Mouse (Mus musculus) forebrain, embryonic 15.5 days (tissue): ENCODE results near the gene Arhgdig. TPM values are rescaled to one million over a fixed set of nuclear protein-coding genes. Genes with fewer than 3 reads are reported as not detected.

Experiments used
- ATAC-seq: fragments of 200-750 bp; cut with Nextera tagmentation; replicated peaks from 2 replicates; pipeline ENCODE4 v1.8.0; 2017; ENCODE audit warnings: mild to moderate bottlenecking, moderate TSS enrichment, moderate library complexity
- H3K27ac ChIP-seq: fragments of 300-500 bp; sonication (generic); replicated peaks from 2 replicates; pipeline ENCODE4 v1.5.1; 2015; ENCODE audit warnings: mild to moderate bottlenecking, inconsistent platforms
- H3K27me3 ChIP-seq: fragments of 300-500 bp; sonication (generic); 2 replicates; pipeline ENCODE4 v1.6.1; 2015; ENCODE audit warnings: inconsistent platforms
- H3K36me3 ChIP-seq: fragments of 300-500 bp; sonication (generic); 2 replicates; pipeline ENCODE4 v1.6.1; 2015; ENCODE audit warnings: mild to moderate bottlenecking, inconsistent platforms
- H3K4me1 ChIP-seq: fragments of 300-500 bp; sonication (generic); 2 replicates; pipeline ENCODE4 v1.6.1; 2015; ENCODE audit warnings: inconsistent platforms
- H3K4me2 ChIP-seq: fragments of 300-500 bp; sonication (generic); replicated peaks from 2 replicates; pipeline ENCODE4 v1.6.1; 2015; ENCODE audit warnings: mild to moderate bottlenecking, inconsistent platforms
- H3K4me3 ChIP-seq: fragments of 300-500 bp; sonication (generic); 2 replicates; pipeline ENCODE4 v1.5.1; 2015; ENCODE audit warnings: mild to moderate bottlenecking, inconsistent platforms
- H3K9ac ChIP-seq: fragments of 300-500 bp; sonication (generic); replicated peaks from 2 replicates; pipeline ENCODE4 v1.6.1; 2015; ENCODE audit warnings: mild to moderate bottlenecking, inconsistent platforms
- H3K9me3 ChIP-seq: fragments of 300-500 bp; sonication (generic); 2 replicates; pipeline ENCODE4 v1.6.1; 2016; ENCODE audit warnings: inconsistent platforms
- WGBS: fragments of 180-500 bp; shearing (Covaris S2); methylation state at CpG from one replicate; pipeline ENCODE4 v1.1.7; 2015; ENCODE audit warnings: mixed read lengths; 5-methylcytosine and 5-hydroxymethylcytosine counted together
- polyA plus RNA-seq: library from polyadenylated mRNA; unstranded; fragments of >200 nt; fragmentation: Nextera tagmentation; extraction: Ambion mirVana; gene quantifications from 2 replicates; pipeline ENCODE4 v1.2.1, GENCODE M21; 2015

The Arhgdig gene
- polyA plus RNA-seq, 1 experiment from 2014 or later: 39.9 TPM

GRCm38 (mm10) chr17:26235077-26235815, 27.7 kb upstream of the Arhgdig start:
- no peaks in the 10 kb centered on the region for H3K27me3 ChIP-seq
- no peaks in the 10 kb centered on the region for H3K36me3 ChIP-seq
- no peak for ATAC-seq
- no peak overlapping the region for H3K27ac ChIP-seq
- H3K4me2 ChIP-seq: no peak overlapping the region
- H3K9me3 ChIP-seq: no peaks in the 10 kb centered on the region
- 0 out of 2 replicates have a peak, but pooled peaks cover 2% of the 10 kb centered on the region for H3K4me1 ChIP-seq
- H3K9ac ChIP-seq: no peak overlapping the region
- no peak overlapping the region for H3K4me3 ChIP-seq
- 45% methylated on average over 13 of the region's 13 CpGs for WGBS

- H3K9me3 ChIP-seq: no peaks in the 10 kb centered on the region
- H3K27ac ChIP-seq: no peak overlapping the region
- H3K9ac ChIP-seq: no peak overlapping the region
- 0 out of 2 replicates have a peak, but pooled peaks cover 2% of the 10 kb centered on the region for H3K4me1 ChIP-seq
- H3K27me3 ChIP-seq: no peaks in the 10 kb centered on the region
- H3K4me3 ChIP-seq: no peak overlapping the region
- 88% methylated on average over 8 of the region's 8 CpGs for WGBS
- H3K4me2 ChIP-seq: no peak overlapping the region
- no peak for ATAC-seq
- no peaks in the 10 kb centered on the region for H3K36me3 ChIP-seq
Measured at GRCm38 (mm10) chr17:26234386-26234785, 26.8 kb upstream of the Arhgdig start.

GRCm38 (mm10) chr17:26232863-26233262, 25.3 kb upstream of the Arhgdig start:
- Histone ChIP-seq H3K9ac (no peak overlapping the region), H3K27me3 (no peaks in the 10 kb centered on the region), H3K27ac (no peak overlapping the region), H3K9me3 (no peaks in the 10 kb centered on the region), H3K4me1 (0 out of 2 replicates have a peak, but pooled peaks cover 2% of the 10 kb centered on the region), H3K4me2 (no peak overlapping the region), H3K36me3 (no peaks in the 10 kb centered on the region), H3K4me3 (no peak overlapping the region)
- no peak for ATAC-seq
- WGBS: 74% methylated on average over 8 of the region's 8 CpGs

- Histone ChIP-seq H3K27me3 (no peaks in the 10 kb centered on the region), H3K4me1 (0 out of 2 replicates have a peak, but pooled peaks cover 2% of the 10 kb centered on the region), H3K4me3 (no peak overlapping the region), H3K27ac (no peak overlapping the region), H3K9ac (no peak overlapping the region), H3K9me3 (no peaks in the 10 kb centered on the region), H3K36me3 (no peaks in the 10 kb centered on the region), H3K4me2 (no peak overlapping the region)
- no peak for ATAC-seq
- WGBS: 91% methylated on average over 5 of the region's 5 CpGs
Measured at GRCm38 (mm10) chr17:26231156-26231555, 23.6 kb upstream of the Arhgdig start.

GRCm38 (mm10) chr17:26229776-26230175, 22.2 kb upstream of the Arhgdig start:
- ATAC-seq: no peak
- Histone ChIP-seq H3K9ac (no peak overlapping the region), H3K9me3 (no peaks in the 10 kb centered on the region), H3K36me3 (no peaks in the 10 kb centered on the region), H3K27me3 (no peaks in the 10 kb centered on the region), H3K4me2 (no peak overlapping the region), H3K4me1 (no peaks in the 10 kb centered on the region), H3K27ac (no peak overlapping the region), H3K4me3 (no peak overlapping the region)
- 84% methylated on average over 5 of the region's 5 CpGs for WGBS

GRCm38 (mm10) chr17:26225150-26225549, 17.6 kb upstream of the Arhgdig start:
- Histone ChIP-seq H3K27ac (no peak overlapping the region), H3K4me2 (no peak overlapping the region), H3K9ac (no peak overlapping the region), H3K27me3 (no peaks in the 10 kb centered on the region), H3K4me3 (no peak overlapping the region), H3K36me3 (no peaks in the 10 kb centered on the region), H3K4me1 (no peaks in the 10 kb centered on the region), H3K9me3 (no peaks in the 10 kb centered on the region)
- ATAC-seq: no peak
- WGBS: 89% methylated on average over 12 of the region's 12 CpGs

GRCm38 (mm10) chr17:26221508-26221907, 13.9 kb upstream of the Arhgdig start:
- no peak overlapping the region for H3K9ac ChIP-seq
- H3K27ac ChIP-seq: no peak overlapping the region
- no peak overlapping the region for H3K4me2 ChIP-seq
- H3K4me3 ChIP-seq: no peak overlapping the region
- H3K27me3 ChIP-seq: no peaks in the 10 kb centered on the region
- no peaks in the 10 kb centered on the region for H3K4me1 ChIP-seq
- 82% methylated on average over 2 of the region's 2 CpGs for WGBS
- ATAC-seq: no peak
- no peaks in the 10 kb centered on the region for H3K9me3 ChIP-seq
- no peaks in the 10 kb centered on the region for H3K36me3 ChIP-seq

- H3K9me3 ChIP-seq: no peaks in the 10 kb centered on the region
- no peaks in the 10 kb centered on the region for H3K36me3 ChIP-seq
- H3K27ac ChIP-seq: no peak overlapping the region
- H3K4me3 ChIP-seq: no peak overlapping the region
- H3K9ac ChIP-seq: no peak overlapping the region
- no peaks in the 10 kb centered on the region for H3K27me3 ChIP-seq
- ATAC-seq: no peak
- 92% methylated on average over 11 of the region's 11 CpGs for WGBS
- H3K4me2 ChIP-seq: no peak overlapping the region
- no peaks in the 10 kb centered on the region for H3K4me1 ChIP-seq
Measured at GRCm38 (mm10) chr17:26212681-26213080, 5.1 kb upstream of the Arhgdig start.

- H3K9me3 ChIP-seq: no peaks in the 10 kb centered on the region
- no peak overlapping the region for H3K4me3 ChIP-seq
- WGBS: 88% methylated on average over 7 of the region's 7 CpGs
- H3K4me1 ChIP-seq: no peaks in the 10 kb centered on the region
- no peak overlapping the region for H3K27ac ChIP-seq
- H3K36me3 ChIP-seq: no peaks in the 10 kb centered on the region
- H3K27me3 ChIP-seq: no peaks in the 10 kb centered on the region
- no peak for ATAC-seq
- no peak overlapping the region for H3K4me2 ChIP-seq
- no peak overlapping the region for H3K9ac ChIP-seq
Measured at GRCm38 (mm10) chr17:26212241-26212640, 4.7 kb upstream of the Arhgdig start.

- Histone ChIP-seq H3K36me3 (no peaks in the 10 kb centered on the region), H3K27me3 (peaks cover 37% of the 10 kb centered on the region), H3K4me1 (peaks cover 17% of the 10 kb centered on the region), H3K4me2 (no peak overlapping the region), H3K4me3 (no peak overlapping the region), H3K9me3 (no peaks in the 10 kb centered on the region), H3K9ac (no peak overlapping the region), H3K27ac (no peak overlapping the region)
- no peak for ATAC-seq
- WGBS: 58% methylated on average over 1 of the region's 1 CpGs
Measured at GRCm38 (mm10) chr17:26206392-26206791, 1.2 kb downstream of the Arhgdig start.

GRCm38 (mm10) chr17:26204766-26205165, 2.8 kb downstream of the Arhgdig start:
- no peak overlapping the region for H3K4me3 ChIP-seq
- no peaks in the 10 kb centered on the region for H3K36me3 ChIP-seq
- H3K27me3 ChIP-seq: peaks cover 49% of the 10 kb centered on the region
- peaks cover 25% of the 10 kb centered on the region for H3K4me1 ChIP-seq
- no peak overlapping the region for H3K9ac ChIP-seq
- no peak for ATAC-seq
- no peak overlapping the region for H3K4me2 ChIP-seq
- no peaks in the 10 kb centered on the region for H3K9me3 ChIP-seq
- WGBS: 25% methylated on average over 11 of the region's 11 CpGs
- H3K27ac ChIP-seq: no peak overlapping the region

GRCm38 (mm10) chr17:26203321-26203811, 4.2 kb downstream of the Arhgdig start:
- WGBS: 1% methylated on average over 30 of the region's 30 CpGs
- H3K9me3 ChIP-seq: no peaks in the 10 kb centered on the region
- peaks cover 52% of the 10 kb centered on the region for H3K27me3 ChIP-seq
- peaks cover 25% of the 10 kb centered on the region for H3K4me1 ChIP-seq
- H3K4me2 ChIP-seq: peak overlapping the region; percentile 93
- H3K4me3 ChIP-seq: peak overlapping the region; percentile 46
- no peak overlapping the region for H3K27ac ChIP-seq
- no peak for ATAC-seq
- peak overlapping the region; percentile 38 for H3K9ac ChIP-seq
- no peaks in the 10 kb centered on the region for H3K36me3 ChIP-seq
